Mouse (Mus musculus): ENCODE data around the gene Gm11492. TPM values are rescaled to one million over a fixed set of nuclear protein-coding genes. Genes with fewer than 3 reads are reported as not detected.

Gm11492 gene
- polyA plus RNA-seq, 1 experiment: not detected

DNA sequence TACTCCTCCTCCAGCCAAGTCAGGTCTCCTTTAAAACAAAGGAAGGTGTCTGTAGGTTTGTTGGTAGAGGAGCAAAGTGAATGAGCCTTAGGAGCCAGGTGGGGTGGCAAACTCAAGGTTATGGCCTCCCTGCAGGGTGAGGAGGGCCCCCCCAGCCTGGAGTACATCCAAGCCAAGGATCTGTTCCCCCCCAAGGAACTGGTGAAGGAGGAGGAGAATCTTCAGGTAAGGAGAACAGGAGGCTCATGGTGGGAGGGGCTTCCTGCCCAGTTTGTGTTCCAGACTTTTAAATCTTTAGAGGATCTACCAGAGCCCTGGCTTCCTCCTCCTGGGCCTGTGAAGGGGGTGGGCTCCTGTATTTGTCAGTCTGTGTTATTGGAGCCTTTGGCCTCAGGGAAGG, 30.6 kb downstream of the Gm11492 start:
- Histone ChIP-seq H3K4me3 (replicated peaks) (no peak overlapping the region), H3K36me3 (replicated peaks; ENCODE audit: low read length) (peaks cover 81% of the 10 kb centered on the region), H3K27me3 (replicated peaks) (no peaks in the 10 kb centered on the region), H3K9me3 (no peaks in the 10 kb centered on the region), H3K4me1 (peaks cover 68% of the 10 kb centered on the region)
- TF ChIP-seq FLI1 (IDR thresholded peaks at IDR 0.05; ENCODE audit: low read length) (no peak), GATA1 (IDR thresholded peaks at IDR 0.05; ENCODE audit: borderline replicate concordance, low read length) (no peak)

GRCm38 (mm10) chr11:87599395-87600089, 33.1 kb downstream of the Gm11492 start:
- TF ChIP-seq GATA1 (IDR thresholded peaks at IDR 0.05; ENCODE audit: borderline replicate concordance, low read length): no peak
- no peak for TF ChIP-seq FLI1 (IDR thresholded peaks at IDR 0.05; ENCODE audit: low read length)
- Histone ChIP-seq H3K27me3 (replicated peaks) (no peaks in the 10 kb centered on the region), H3K36me3 (replicated peaks; ENCODE audit: low read length) (peaks cover 95% of the 10 kb centered on the region), H3K4me1 (peaks cover 47% of the 10 kb centered on the region), H3K4me3 (replicated peaks) (no peak overlapping the region), H3K9me3 (no peaks in the 10 kb centered on the region)

DNA sequence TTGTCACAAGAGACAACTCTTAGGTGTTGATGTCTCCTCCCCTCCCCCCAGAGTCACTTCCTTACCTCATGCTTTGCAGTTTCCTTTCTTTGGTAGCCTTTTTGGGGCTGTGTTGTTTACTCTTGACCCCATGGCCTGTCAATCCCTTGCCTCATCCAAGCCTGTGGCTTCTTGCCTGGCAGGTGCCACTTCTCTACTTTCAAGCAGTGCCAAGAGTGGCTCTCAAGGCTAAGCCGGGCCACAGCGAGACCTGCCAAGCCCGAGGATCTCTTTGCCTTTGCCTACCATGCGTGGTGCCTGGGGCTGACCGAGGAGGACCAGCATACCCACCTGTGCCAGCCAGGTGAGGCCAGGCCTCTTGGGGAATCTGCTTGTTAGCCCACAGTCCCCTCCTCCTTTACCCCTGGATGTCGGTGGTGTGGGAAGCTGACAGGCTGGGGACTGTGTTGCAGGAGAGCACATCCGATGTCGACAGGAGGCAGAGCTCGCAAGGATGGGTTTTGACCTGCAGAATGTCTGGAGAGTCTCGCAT, 33.9 kb downstream of the Gm11492 start:
- TF ChIP-seq FLI1 (IDR thresholded peaks at IDR 0.05; ENCODE audit: low read length): no peak
- TF ChIP-seq GATA1 (IDR thresholded peaks at IDR 0.05; ENCODE audit: borderline replicate concordance, low read length): no peak
- Histone ChIP-seq H3K36me3 (replicated peaks; ENCODE audit: low read length) (peaks cover 97% of the 10 kb centered on the region), H3K4me3 (replicated peaks) (no peak overlapping the region), H3K27me3 (replicated peaks) (no peaks in the 10 kb centered on the region), H3K9me3 (no peaks in the 10 kb centered on the region), H3K4me1 (peaks cover 38% of the 10 kb centered on the region)

DNA sequence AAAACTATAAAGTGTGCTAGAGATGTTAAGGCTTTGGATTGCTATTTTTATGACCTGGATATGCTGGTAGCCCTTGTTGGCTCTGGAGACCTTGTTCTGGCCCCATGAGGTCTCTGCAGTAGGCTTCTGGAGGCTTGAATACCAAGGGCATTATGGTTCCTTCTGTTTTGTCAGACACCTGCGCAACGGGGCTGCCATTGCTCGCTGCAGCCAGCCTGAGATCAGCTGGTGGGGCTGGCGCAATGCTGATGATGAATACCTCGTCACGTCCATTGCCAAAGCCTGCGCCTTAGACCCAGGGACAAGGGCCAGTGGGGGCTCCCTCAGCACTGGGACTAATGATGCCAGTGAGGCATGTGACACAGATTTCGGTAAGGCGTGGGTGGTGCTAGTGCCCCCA, 35.8 kb downstream of the Gm11492 start:
- no peaks in the 10 kb centered on the region for H3K27me3 ChIP-seq (replicated peaks)
- H3K36me3 ChIP-seq (replicated peaks; ENCODE audit: low read length): peaks cover 100% of the 10 kb centered on the region
- no peak for TF ChIP-seq FLI1 (IDR thresholded peaks at IDR 0.05; ENCODE audit: low read length)
- no peak for TF ChIP-seq GATA1 (IDR thresholded peaks at IDR 0.05; ENCODE audit: borderline replicate concordance, low read length)
- no peak overlapping the region for H3K4me3 ChIP-seq (replicated peaks)
- H3K9me3 ChIP-seq: no peaks in the 10 kb centered on the region
- peaks cover 20% of the 10 kb centered on the region for H3K4me1 ChIP-seq

GRCm38 (mm10) chr11:87603571-87603970, 37.1 kb downstream of the Gm11492 start:
- Histone ChIP-seq H3K36me3 (replicated peaks; ENCODE audit: low read length) (peaks cover 100% of the 10 kb centered on the region), H3K4me3 (replicated peaks) (no peak overlapping the region), H3K4me1 (peaks cover 14% of the 10 kb centered on the region), H3K27me3 (replicated peaks) (no peaks in the 10 kb centered on the region), H3K9me3 (no peaks in the 10 kb centered on the region)
- TF ChIP-seq FLI1 (IDR thresholded peaks at IDR 0.05; ENCODE audit: low read length) (no peak), GATA1 (IDR thresholded peaks at IDR 0.05; ENCODE audit: borderline replicate concordance, low read length) (no peak)

DNA sequence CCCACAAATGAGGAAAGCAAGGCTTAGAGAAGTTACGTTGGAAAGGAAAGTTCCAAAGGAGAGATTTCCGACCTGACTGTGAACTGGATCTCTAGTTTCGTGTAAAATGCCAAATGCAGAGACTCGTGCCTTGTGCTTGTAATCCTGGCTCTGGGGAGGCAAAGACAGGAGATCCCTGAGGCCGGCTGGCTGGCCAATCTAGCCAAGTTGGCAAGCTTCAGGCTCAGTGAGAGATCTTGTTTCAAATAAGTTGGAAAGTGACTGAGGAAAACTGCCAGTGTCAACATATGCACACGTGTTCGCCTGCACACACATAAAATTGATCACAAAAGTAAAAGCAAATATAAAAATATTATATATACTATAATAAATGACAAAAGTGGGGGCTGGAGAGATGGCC, 42.8 kb downstream of the Gm11492 start:
- H3K27me3 ChIP-seq (replicated peaks): no peaks in the 10 kb centered on the region
- peaks cover 5% of the 10 kb centered on the region; the same call in 1 of the 2 replicates for H3K4me1 ChIP-seq
- H3K4me3 ChIP-seq (replicated peaks): no peak overlapping the region
- no peaks in the 10 kb centered on the region for H3K9me3 ChIP-seq
- TF ChIP-seq GATA1 (IDR thresholded peaks at IDR 0.05; ENCODE audit: borderline replicate concordance, low read length): no peak
- TF ChIP-seq FLI1 (IDR thresholded peaks at IDR 0.05; ENCODE audit: low read length): no peak
- peaks cover 97% of the 10 kb centered on the region for H3K36me3 ChIP-seq (replicated peaks; ENCODE audit: low read length)

- no peak for TF ChIP-seq GATA1 (IDR thresholded peaks at IDR 0.05; ENCODE audit: borderline replicate concordance, low read length)
- TF ChIP-seq FLI1 (IDR thresholded peaks at IDR 0.05; ENCODE audit: low read length): no peak
- H3K4me3 ChIP-seq (replicated peaks): no peak overlapping the region
- no peaks in the 10 kb centered on the region for H3K27me3 ChIP-seq (replicated peaks)
- H3K36me3 ChIP-seq (replicated peaks; ENCODE audit: low read length): peaks cover 97% of the 10 kb centered on the region
- no peaks in the 10 kb centered on the region for H3K9me3 ChIP-seq
- peaks cover 5% of the 10 kb centered on the region; the same call in 1 of the 2 replicates for H3K4me1 ChIP-seq
Observed at GRCm38 (mm10) chr11:87611547-87611946, 45.1 kb downstream of the Gm11492 start.

GRCm38 (mm10) chr11:87613972-87614371, 47.5 kb downstream of the Gm11492 start:
- Histone ChIP-seq H3K9me3 (0 out of 2 replicates have a peak, but pooled peaks cover 3% of the 10 kb centered on the region), H3K27me3 (replicated peaks) (no peaks in the 10 kb centered on the region), H3K4me1 (peaks cover 9% of the 10 kb centered on the region), H3K36me3 (replicated peaks; ENCODE audit: low read length) (peaks cover 97% of the 10 kb centered on the region), H3K4me3 (replicated peaks) (no peak overlapping the region)
- TF ChIP-seq GATA1 (IDR thresholded peaks at IDR 0.05; ENCODE audit: borderline replicate concordance, low read length) (no peak), FLI1 (IDR thresholded peaks at IDR 0.05; ENCODE audit: low read length) (no peak)

DNA sequence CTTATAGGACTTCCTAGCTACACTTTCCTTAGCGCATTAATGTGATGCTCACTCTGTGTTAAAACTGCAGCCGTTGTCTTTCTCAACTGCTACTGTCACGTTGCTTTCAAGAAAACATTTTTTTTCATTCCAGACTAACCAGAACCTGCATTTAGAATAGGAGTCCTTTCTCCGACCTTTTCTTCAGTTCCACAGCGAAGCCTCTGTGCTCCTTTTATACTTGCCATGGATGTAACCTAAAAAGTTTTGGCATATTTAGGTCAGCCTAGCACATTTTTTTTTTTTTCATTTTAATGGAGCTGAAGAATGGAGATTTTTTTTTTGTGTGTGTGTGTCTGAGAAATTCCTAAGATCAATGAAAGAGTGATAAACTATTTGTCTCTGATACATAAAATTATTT, 49.1 kb downstream of the Gm11492 start:
- peaks cover 9% of the 10 kb centered on the region for H3K4me1 ChIP-seq
- no peak overlapping the region for H3K4me3 ChIP-seq (replicated peaks)
- TF ChIP-seq FLI1 (IDR thresholded peaks at IDR 0.05; ENCODE audit: low read length): no peak
- no peak for TF ChIP-seq GATA1 (IDR thresholded peaks at IDR 0.05; ENCODE audit: borderline replicate concordance, low read length)
- H3K36me3 ChIP-seq (replicated peaks; ENCODE audit: low read length): peaks cover 97% of the 10 kb centered on the region
- 0 out of 2 replicates have a peak, but pooled peaks cover 3% of the 10 kb centered on the region for H3K9me3 ChIP-seq
- H3K27me3 ChIP-seq (replicated peaks): no peaks in the 10 kb centered on the region

DNA sequence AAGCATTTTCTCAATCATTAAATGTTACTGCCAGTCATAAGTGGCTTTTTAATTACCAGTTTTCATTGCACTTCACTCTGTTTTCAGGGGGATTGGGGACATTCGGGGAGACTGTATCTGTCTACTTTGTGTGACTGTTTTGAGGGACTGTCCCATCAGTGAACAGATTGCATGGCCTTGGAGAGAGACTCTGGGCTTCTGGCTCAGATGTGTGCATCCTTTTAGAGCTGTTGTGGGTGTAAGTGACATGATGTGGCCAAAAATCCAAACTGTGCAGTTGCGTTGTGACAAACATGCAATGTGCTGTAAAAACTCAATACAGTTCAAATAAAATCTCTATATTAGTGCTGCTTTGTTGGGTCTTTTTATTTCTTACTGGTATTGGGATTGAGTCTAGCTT, 49.5 kb downstream of the Gm11492 start:
- Histone ChIP-seq H3K4me3 (replicated peaks) (no peak overlapping the region), H3K36me3 (replicated peaks; ENCODE audit: low read length) (peaks cover 93% of the 10 kb centered on the region), H3K9me3 (0 out of 2 replicates have a peak, but pooled peaks cover 3% of the 10 kb centered on the region), H3K4me1 (peaks cover 9% of the 10 kb centered on the region), H3K27me3 (replicated peaks) (no peaks in the 10 kb centered on the region)
- TF ChIP-seq GATA1 (IDR thresholded peaks at IDR 0.05; ENCODE audit: borderline replicate concordance, low read length) (no peak), FLI1 (IDR thresholded peaks at IDR 0.05; ENCODE audit: low read length) (no peak)
